Comparison of ENCODE assay signal across 8 mouse cellular contexts in genomic region chr5:111228302-111229040, GRCm38 (mm10).
A peak's percentile ranks its signal among the peaks of the same experiment; 100 is the strongest.
DNase-seq lines count a peak whose midpoint lies in the region; ATAC-seq lines count a peak whose summit lies in the region.

No protein-coding gene starts in this region.

- DNase-seq in heart, adult 11 months, result peak; percentile 97
- DNase-seq in heart, postnatal 25 days (ENCODE audit: low spot score), result no peak
- DNase-seq in fibroblast of lung, adult 2 months (ENCODE audit: low read depth), result peak; percentile 79
- peak; percentile 59 for DNase-seq in left cerebral cortex, postnatal 4 days

- H3K4me2 ChIP-seq in hindbrain, embryonic 12.5 days (replicated peaks), result 0 out of 2 replicates have a peak overlapping the region, but pooled peaks have one; percentile 17
- H3K4me2 ChIP-seq in midbrain, embryonic 16.5 days (ENCODE audit: low read length), result no peak overlapping the region

- H3K4me3 ChIP-seq in hindbrain, embryonic 12.5 days, result no peak overlapping the region
- no peak overlapping the region for H3K4me3 ChIP-seq in midbrain, embryonic 16.5 days (ENCODE audit: low read depth, low read length)

- peak; percentile 20; the same call in 1 of the 2 replicates for ATAC-seq in hindbrain, embryonic 12.5 days (ENCODE audit: low FRiP score)
- peak; percentile 36; the same call in 1 of the 2 replicates for ATAC-seq in midbrain, embryonic 16.5 days
- ATAC-seq in activated CD4-positive, CD25-positive, alpha-beta regulatory T cell, adult 4 months, result no peak
- ATAC-seq in monocyte, adult 5-6 weeks (replicated peaks; ENCODE audit: insufficient number of reproducible peaks, low FRiP score, low TSS enrichment, poor library complexity, severe bottlenecking), result no peak

- peak overlapping the region; percentile 80 for H3K27ac ChIP-seq in hindbrain, embryonic 12.5 days
- peak overlapping the region; percentile 44 for H3K27ac ChIP-seq in midbrain, embryonic 16.5 days (ENCODE audit: low read length)

- intact Hi-C loops in heart, postnatal 25 days (cut with DNase I), result no loop called here
- intact Hi-C loops in left cerebral cortex, postnatal 4 days (cut with DNase I), result no loop called here

- peaks cover 27% of the 10 kb centered on the region for H3K36me3 ChIP-seq in hindbrain, embryonic 12.5 days
- peaks cover 19% of the 10 kb centered on the region for H3K36me3 ChIP-seq in midbrain, embryonic 16.5 days (ENCODE audit: control insufficient read depth, insufficient read depth, low read length)

- H3K9me3 ChIP-seq in hindbrain, embryonic 12.5 days (replicated peaks), result no peaks in the 10 kb centered on the region
- no peaks in the 10 kb centered on the region for H3K9me3 ChIP-seq in midbrain, embryonic 16.5 days (replicated peaks; ENCODE audit: control insufficient read depth, low read length, poor library complexity, severe bottlenecking)

- H3K4me1 ChIP-seq in hindbrain, embryonic 12.5 days, result peaks cover 87% of the 10 kb centered on the region
- H3K4me1 ChIP-seq in midbrain, embryonic 16.5 days (ENCODE audit: control insufficient read depth, insufficient read depth, low read length), result peaks cover 27% of the 10 kb centered on the region

- peaks cover 17% of the 10 kb centered on the region; the same call in 1 of the 2 replicates for H3K27me3 ChIP-seq in hindbrain, embryonic 12.5 days
- no peaks in the 10 kb centered on the region for H3K27me3 ChIP-seq in midbrain, embryonic 16.5 days (ENCODE audit: control insufficient read depth, insufficient read depth, low read depth, low read length)

- 0 out of 2 replicates have a peak overlapping the region, but pooled peaks have one; percentile 23 for H3K9ac ChIP-seq in hindbrain, embryonic 12.5 days
- H3K9ac ChIP-seq in midbrain, embryonic 16.5 days (ENCODE audit: low read depth, low read length), result peak overlapping the region; percentile 45; the same call in 1 of the 2 replicates

- 22% methylated on average over 14 of the region's 14 CpGs for WGBS in hindbrain, embryonic 12.5 days
- WGBS in midbrain, embryonic 16.5 days, result 14% methylated on average over 14 of the region's 14 CpGs

Comparison
In these comparisons a context has a peak if more than half of its experiments do, and no peak if none do; other contexts are left out.
1. ATAC-seq: peak in hindbrain, embryonic 12.5 days (single experiment) and midbrain, embryonic 16.5 days (single experiment); none in activated CD4-positive, CD25-positive, alpha-beta regulatory T cell, adult 4 months (single experiment) and monocyte, adult 5-6 weeks (single experiment).